Mouse (Mus musculus): Measurements from ENCODE around the gene Oxsr1. TPM values are rescaled to one million over a fixed set of nuclear protein-coding genes. Genes with fewer than 3 reads are reported as not detected.
"Not testable (repeated sequence)": the region's sequence is repeated elsewhere in the genome, so short reads cannot be mapped to it uniquely, and the experiment has no call there.

The Oxsr1 gene
- 10 to 100 TPM; 33.7 to 40.6 (median 37.8) TPM for total RNA-seq (2022)

- DNase-seq = peak; percentile 100
Observed at GRCm38 (mm10) chr9:119322289-119323259, at the start of gene Oxsr1. Oxsr1 (minus strand) TSS chr9:119322427.

GRCm38 (mm10) chr9:119371251-119371650 lies 49.0 kb upstream of the Oxsr1 start:
- DNase-seq = no peak

- DNase-seq = not testable (repeated sequence)
Observed at GRCm38 (mm10) chr9:119370770-119371169, 48.5 kb upstream of the Oxsr1 start.

GRCm38 (mm10) chr9:119368367-119368766 lies 46.1 kb upstream of the Oxsr1 start:
- DNase-seq = no peak

DNA sequence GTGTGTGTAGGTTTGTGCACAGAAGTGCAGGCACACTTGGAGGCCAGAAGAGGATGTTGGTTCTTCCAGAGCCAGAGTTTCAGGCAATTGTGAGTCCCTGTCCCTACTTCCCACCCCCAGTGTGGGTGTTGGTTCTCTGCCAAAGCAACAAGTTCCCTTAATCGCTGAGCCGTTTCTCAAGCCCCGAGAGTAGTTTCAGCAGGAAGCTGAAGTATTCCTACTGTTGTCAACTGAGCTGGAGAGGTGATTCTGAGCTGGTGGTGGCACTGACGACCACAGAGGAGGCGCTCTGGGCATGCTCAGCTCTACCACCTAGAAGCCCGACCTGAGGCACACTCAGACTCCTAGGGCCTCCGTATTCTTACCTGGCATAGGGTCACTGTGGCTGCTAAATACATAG lies 43.1 kb upstream of the Oxsr1 start, which contains the start of gene Slc22a14:
Gene Slc22a14 (minus strand): TSS at position 270 of the 400 bp plus-strand sequence.
- DNase-seq = no peak

DNA sequence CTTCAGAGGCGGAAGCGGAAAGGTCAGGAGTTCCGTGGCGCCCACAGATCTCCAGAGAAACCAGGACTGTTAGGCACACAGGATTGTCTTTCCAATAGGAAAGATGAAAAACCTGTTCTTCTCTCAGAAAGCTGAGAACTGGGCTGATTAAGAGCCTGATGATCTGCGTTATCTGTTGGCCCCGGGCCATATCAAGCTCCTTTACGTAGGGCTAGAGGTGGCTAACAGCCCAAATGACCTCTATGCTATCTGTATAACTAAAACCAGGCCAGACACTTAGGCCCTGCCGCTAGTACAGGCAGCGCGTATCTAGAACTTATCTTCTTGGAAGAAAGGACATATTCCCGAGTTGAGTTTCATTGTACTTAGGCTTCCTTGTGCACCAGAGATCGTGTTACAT lies 41.0 kb upstream of the Oxsr1 start:
- no peak for DNase-seq

GRCm38 (mm10) chr9:119361416-119361815 lies 39.2 kb upstream of the Oxsr1 start:
- DNase-seq = no peak

GRCm38 (mm10) chr9:119358058-119358429 lies 35.8 kb upstream of the Oxsr1 start:
- DNase-seq = no peak

DNA sequence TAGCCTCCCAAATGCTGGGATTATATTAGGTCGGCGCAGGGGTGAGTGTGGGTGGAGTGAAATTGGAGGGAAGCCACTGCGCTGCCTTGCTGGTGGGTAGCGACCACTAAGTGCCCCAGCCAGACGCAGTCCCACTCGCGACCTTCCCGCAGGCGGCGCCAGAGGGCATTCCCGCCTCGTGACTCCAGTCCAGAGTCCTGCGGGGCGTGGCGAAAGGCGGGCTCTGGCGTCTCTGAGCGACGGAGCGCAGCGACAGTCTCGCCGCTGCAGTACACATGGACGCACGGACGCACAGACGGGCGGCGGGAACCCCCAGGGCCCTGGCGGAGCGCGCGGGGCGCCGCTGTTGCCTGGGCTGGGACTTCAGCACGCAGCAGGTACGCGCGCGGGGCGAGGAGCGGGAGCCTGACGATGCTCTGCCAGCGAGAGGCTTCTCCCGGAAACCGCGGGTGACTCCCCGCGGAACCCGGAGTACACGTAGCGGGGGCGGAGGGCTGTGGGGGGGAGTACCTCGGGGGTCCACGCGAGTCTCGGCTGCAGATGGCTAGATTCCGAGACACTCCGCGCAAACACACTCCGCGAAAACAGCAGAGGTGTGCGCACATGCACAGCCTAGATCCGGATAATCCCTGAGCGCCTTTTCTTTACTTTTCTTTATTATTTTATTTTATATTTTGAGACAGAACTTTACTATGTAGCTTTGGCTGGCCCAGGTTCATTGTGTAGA lies 35.3 kb upstream of the Oxsr1 start, which contains the start of gene Xylb:
Gene Xylb (plus strand): TSS at position 51 of the 727 bp plus-strand sequence.
- DNase-seq = peak; percentile 84

DNA sequence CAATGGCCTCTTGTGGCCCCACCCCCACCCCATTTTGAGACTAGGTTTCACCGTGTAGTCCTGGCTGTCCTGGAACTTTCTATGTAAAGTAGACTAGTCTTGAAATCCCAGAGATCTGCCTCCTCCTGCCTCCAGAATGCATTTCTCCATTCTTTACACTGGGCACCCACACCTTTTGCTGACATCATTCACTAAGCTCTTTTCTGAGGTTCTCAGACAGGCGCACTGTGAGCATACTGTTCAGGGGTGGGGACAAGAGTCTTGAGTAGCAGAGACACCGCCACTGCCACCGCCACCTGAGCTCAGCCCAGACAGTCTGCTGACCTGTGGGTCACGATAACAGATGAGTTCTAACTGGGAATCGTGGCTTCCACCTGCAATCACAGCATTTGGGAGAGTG lies 33.7 kb upstream of the Oxsr1 start:
- DNase-seq = no peak

DNA sequence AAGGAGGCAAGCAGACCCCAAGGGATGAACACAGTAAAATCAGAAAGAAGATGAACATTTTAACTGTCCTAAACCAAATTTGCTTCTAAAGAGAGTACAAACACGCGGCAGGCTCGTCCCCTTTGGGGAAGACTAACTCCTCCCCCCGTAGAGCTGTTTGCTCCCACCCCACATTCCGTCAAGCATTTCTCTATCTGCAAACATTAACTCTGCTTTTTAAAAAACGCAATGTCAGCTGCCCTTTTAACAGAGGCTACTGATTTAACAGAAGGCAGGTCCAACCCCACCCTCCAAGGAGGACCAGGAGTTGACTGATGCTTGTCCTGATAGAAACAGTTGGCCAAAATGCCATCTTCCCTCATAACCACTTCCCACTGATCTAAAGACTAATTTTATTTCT lies 31.7 kb upstream of the Oxsr1 start:
- no peak for DNase-seq

GRCm38 (mm10) chr9:119352060-119352459 lies 29.8 kb upstream of the Oxsr1 start:
- DNase-seq = peak; percentile 65

DNA sequence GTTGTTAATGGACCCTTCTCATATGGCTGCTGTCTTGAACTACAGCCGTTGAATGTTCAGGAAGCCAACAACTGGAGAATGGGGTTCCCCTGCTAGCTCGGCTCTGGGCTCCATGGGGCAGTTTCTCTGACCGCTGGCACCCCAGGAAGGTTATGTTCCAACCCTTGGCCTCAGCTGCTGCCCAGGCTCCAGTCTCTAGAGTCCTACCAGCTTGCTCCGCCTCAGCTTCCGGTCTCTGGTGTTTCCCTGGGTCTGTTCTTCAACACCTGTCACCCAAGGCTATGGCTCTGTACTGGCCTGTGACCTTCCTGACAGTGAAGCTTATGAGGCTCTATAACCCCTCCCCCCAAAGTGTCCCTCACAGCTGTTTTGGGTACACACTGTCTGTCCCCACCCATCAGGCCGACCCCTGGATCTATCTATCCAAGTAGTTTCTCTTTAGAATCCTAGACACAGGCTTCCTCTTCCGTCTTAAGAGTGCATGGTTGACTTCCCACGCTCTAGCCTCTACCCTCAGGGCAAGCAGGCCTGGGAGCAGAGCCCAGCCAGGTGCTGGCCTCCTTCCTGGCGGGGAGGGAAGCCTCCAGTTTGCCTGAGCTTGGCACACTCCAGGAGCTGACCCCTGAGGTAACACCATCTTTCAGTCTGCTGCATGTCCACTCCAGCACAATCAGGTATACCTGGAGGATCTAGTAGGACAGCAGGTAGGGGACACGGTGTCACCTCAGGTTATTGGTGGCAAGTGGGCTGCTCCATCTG lies 28.9 kb upstream of the Oxsr1 start:
- no peak for DNase-seq

GRCm38 (mm10) chr9:119350531-119350930 lies 28.3 kb upstream of the Oxsr1 start:
- DNase-seq = no peak

DNA sequence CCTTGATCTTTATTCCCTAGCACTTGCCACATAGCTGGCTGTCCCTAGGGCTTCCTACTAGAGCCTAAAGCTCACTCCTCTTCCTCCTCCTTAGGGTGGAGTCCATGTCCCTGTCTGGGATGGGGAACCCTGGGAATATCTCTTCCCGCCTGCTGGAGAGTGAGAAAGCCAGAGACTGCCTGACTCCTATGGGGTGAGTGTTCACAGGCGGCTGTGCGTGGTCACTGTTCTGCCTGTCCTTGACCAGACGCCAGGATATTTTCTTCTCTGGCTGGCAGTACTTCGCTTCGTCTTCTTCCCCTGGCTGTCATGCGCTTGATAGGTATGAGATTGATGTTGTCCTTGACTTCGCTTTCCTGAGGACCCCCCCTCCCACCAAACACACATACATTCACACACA lies 24.1 kb upstream of the Oxsr1 start:
- DNase-seq = no peak

DNA sequence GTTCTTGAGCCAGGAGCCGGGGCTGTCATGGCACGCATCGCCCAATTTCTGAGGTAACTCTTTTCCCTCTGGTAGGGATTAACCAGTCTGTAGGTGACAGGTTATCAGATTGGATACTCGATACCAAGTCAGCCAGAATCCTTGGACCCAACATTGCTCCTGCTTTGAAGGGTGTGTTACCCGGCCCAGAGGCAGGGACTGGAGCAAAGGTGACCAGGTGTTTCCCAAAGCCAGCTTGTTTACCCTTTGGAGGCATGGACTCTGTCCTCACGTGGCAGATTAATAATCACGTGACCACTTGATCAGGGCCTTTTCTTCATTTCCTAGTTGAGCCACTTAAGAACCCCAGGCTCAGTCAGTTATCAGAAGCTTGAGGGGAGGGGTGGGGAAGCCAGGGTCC lies 20.5 kb upstream of the Oxsr1 start:
- DNase-seq = no peak

DNA sequence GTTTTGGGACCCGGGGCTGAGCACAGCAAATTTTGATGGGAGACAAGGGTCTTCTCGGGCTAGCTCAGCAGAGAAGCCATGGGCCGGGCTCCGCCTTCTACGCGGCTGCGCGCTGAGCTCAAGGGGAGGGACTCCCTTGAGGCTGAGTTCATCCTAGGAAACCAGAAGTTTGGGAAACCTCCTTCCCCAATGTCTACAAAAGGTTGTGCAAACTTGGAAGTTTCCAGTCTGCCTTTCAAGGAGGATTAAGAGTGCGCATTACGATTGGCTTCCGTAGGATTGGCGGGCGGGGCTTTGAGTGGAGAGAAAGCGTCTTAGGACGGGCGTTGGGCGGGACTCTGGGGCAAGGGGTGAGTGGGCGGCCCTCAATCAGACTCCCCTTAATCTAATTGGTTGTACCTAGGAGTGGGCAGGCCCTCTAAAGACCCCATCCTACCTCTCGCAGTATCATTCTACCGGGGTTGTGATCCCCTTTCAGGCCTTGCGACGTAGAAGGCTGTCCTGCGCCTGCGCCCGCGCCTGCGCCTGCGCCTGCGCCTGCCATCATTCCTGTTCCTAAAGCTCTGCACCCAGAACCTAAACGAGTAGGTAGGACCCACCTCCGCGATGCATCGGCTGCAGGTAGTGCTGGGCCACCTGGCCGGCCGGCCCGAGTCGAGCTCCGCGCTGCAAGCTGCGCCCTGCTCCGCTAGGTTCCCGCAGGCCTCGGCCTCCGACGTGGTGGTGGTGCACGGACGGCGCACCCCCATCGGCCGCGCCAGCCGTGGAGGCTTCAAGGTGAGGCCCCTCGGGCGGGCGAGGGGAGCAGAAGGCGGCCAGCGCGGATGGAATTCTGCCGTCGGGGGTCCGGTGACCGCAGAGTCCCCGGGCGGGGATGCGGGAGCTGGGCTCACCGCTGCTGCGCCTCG lies 18.9 kb upstream of the Oxsr1 start, which contains the start of gene Myd88:
Gene Myd88 (minus strand): TSS at position 503 of the 908 bp plus-strand sequence.
- DNase-seq = peak; percentile 99

DNA sequence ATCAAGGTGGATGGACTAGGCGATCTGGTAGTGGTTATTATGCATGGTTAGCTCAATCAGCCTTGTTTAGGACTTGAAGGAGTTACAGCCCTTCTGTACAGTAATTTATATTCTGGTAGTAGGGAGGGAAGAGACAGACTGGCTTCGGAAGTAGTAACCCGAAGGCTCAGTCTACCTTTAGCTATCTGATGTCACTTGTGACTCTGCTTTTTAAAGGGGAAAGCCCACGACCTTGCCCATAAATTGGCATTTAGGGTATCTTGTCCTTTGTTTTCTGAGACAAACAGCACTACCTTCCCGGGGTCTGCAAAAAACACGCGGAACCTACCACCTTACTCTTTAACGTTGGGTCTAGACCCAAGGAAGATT lies 18.0 kb upstream of the Oxsr1 start:
- DNase-seq = no peak

- peak; percentile 74 for DNase-seq
Observed at GRCm38 (mm10) chr9:119339558-119340211, 17.5 kb upstream of the Oxsr1 start, which contains the start of gene Acaa1a. Acaa1a (plus strand) TSS chr9:119339676.

DNA sequence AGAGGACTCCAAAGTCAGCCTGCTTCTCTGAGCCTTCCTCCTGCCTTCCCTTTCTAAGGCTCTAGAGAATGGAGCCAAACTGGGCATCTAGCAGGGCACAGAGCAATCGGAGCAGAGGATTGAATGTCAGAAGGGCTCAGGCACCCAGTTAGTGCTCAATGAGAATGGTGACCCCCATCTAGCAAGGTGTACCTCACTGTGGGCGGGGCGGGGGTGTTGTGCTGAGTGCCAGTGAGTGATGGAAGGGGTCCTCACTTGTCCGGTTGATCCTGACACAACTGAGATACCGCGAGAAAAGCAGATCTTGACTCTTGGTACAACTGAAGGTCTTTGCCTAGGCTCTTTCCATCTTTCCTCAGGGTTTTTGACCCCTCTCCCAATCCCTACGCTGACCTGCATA lies 16.9 kb upstream of the Oxsr1 start:
- DNase-seq = no peak

- DNase-seq = no peak
Observed at GRCm38 (mm10) chr9:119338350-119338749, 16.1 kb upstream of the Oxsr1 start.
